Mouse (Mus musculus) CD4-positive, CD25-positive, alpha-beta regulatory T cell (primary cell): Measurements from ENCODE around the gene Vps37d. TPM values are rescaled to one million over a fixed set of nuclear protein-coding genes. Genes with fewer than 3 reads are reported as not detected.

Experiments used
- polyA plus RNA-seq: library from polyadenylated mRNA; unstranded; fragments of 100-300 nt; shearing (Covaris generic); gene quantifications from one replicate; pipeline ENCODE4 v1.2.1, GENCODE M21; 2017

Vps37d gene
- 0.19 TPM for polyA plus RNA-seq

DNA sequence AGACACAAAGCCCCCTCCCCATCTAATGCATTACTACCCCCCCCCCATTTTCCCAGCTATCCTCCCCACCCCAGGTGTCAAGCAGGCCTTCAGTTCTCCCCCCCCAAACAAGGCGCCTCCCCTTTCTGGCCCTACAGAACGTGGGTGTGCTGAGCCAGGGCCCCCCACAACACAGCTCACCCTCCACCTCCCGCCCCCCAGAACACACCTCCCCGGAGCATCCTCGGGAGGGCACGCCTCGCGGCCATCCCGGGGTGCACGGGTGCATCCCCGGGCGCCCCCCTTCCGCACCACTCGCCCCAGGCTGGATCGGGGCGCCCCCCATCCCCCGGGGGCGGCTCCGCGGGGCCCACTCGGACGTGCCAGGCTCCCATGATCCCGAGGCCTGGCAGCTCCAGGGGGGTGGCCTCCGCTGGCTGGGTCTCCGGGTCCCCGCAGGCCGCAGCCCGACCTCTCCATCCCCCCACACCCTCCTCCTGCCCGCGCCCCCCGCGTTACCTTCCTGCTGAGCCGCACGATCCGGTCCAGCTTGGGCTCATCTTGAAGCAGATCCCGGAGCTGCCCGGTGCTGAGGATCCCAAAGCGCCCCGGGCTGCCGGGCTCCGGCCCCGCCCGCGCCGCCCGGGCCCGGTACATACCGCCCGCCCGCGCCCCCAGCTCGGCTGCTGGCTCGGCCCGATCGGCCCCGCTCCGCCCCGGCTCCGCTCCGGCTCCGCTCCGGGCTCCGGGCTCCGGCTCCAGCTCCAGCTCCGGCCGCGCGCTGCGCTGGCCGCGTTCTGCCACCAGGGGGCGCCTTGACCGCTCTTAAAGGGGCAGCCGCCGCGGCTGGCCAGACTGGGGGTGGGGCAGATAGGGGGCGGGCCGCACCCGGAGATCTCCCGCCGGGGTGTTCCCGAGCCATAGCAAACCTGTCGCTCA, at the start of gene Vps37d:
TSS of gene Vps37d (minus strand) at position 703 of the 918 bp plus-strand sequence.

DNA sequence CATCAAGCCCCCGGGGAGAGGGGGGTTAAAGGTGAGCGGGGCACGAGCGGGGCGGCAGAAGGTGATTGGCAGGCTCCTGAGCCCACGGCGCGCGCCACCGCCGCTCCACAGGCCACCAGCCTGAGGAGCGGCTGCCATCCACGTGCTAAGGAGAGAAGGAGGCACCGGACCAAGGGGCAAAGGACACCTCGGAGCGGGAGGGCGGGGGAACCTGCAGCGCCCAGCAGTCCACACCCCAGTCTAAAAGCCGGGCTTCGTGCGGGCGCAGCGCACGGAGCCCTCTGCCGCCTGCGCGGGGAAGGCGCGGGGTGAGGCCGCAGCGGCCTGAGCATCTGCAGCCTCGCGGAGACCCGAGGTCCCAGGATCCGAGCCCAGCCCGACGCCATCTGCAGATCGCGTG, 11.6 kb upstream of the Vps37d start, which contains the start of gene Mlxipl:
TSS of gene Mlxipl (plus strand) at position 238 of the 400 bp plus-strand sequence.

DNA sequence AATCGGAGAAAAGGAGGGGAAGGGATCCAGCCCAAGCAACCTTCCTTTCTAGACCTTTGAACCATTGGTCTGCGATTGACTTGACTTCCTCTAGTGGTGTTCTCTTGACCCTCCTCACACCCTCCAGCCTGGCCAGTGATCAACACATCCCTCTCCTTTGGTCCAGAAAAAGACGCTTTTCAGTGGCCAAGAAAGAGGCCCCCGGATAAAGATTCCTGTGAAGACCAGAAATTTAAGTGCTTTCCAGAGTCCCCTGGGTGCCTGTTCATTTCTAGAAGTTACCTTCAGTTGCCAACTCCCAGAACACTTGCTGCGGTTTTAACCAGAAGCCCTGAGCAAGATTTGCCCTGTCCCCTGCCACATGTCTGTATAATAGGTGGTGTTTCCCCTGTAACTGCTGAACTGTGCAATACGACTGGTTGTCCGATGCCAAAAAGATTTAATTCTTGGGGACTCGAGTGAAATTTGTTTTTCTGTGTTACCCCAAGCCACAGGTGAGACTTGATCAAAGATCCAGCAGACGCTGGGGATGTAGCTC, 13.1 kb downstream of the Vps37d start, which contains the start of gene Bud23:
TSS of gene Bud23 (minus strand) at position 51 of the 538 bp plus-strand sequence.

DNA sequence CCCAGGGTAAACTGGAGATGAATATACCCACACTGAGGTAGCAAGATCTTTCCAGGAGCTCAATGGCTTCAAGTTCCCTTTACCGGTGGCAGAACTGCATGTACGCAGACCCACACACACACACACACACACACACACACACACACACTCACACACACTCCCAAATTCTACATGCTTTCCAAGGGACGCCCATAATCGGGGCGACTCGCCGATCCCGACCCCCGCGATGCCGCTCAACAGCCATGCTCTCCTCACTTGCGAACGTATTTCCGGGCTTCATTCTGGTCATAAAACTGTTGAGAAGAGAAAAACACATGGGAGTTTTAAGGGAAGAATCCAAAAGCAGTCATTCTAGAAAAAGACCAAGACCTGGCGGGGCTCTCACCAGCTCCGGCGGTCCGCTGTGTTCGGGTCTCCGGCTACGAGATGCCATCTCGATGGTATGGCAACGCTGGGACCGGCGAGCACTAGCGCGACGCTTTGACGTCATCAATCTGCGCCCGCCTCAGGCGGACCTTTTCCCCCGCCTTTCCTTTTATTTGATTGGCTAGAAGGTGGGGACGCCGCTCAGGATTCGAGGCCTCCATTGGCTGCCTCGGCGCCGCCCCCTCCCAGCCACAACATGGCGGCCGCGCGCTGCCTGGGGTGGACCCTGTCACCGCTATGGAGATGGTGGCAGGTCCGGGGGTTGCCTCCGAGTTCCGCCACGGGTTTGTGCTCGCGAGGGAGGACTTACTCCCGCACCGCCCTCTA, 14.3 kb downstream of the Vps37d start, which contains the start of gene Dnajc30:
TSS of gene Dnajc30 (plus strand) at position 574 of the 753 bp plus-strand sequence.

DNA sequence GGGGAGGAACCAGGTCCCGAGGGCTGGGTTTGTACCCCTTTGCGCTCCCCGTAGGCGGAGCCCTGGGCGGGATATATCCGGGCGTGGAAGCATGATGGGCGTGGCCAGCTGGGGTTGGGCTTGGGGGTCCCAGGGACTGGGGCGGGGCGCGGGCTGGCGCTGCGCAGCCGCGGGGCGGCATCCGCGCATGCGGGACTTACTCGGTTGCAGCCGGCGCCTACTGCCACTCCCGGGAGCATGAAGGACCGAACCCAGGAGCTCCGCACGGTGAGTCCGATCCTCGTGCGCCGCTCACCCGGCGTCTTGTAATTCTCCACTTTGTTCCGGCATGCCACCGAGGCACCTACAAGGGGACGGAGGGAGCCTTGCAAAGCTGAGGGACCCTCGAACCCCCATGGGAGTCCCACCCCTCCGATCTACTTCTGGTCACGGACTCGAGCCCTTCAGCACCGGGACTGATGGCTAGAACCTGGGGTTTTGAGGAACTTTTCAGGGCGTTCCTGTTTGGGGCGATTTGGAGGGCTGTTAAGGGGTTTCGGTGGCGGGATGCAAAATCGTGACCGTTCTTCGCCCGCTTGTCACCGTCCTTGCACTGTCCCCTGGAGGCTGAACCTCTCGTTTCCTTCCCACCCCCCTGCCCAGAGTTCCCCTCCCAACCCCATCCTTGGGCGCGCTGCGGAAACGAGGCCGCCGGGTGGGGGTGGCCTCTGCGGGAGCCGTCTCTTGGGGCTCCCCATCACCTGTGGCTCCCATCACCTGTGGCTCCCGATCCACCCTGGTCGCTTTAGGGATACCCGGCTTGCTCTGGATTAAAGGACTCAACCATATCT, 54.5 kb downstream of the Vps37d start, which contains the start of gene Stx1a:
TSS of gene Stx1a (plus strand) at position 139 of the 830 bp plus-strand sequence.

Other genes with a start within 250 kb of the Vps37d start
- gene Tmem270, start 171.5 kb downstream of the Vps37d start, polyA plus RNA-seq = not detected
- not detected for gene Cldn13, start 162.7 kb downstream of the Vps37d start, polyA plus RNA-seq
- gene Mettl27, start 145.9 kb downstream of the Vps37d start, polyA plus RNA-seq = 14.3 TPM
- gene Cldn4, start 131.3 kb downstream of the Vps37d start, polyA plus RNA-seq = 0.16 TPM
- gene Cldn3, start 92.1 kb downstream of the Vps37d start, polyA plus RNA-seq = not detected
- gene Abhd11, start 69.1 kb downstream of the Vps37d start, polyA plus RNA-seq = 92.5 TPM
- gene Stx1a, start 54.8 kb downstream of the Vps37d start, polyA plus RNA-seq = 24.8 TPM
- 20.5 TPM for gene Dnajc30, start 14.1 kb downstream of the Vps37d start, polyA plus RNA-seq
- gene Bud23, start 13.3 kb downstream of the Vps37d start, polyA plus RNA-seq = 110 TPM
- gene Mlxipl, start 11.6 kb upstream of the Vps37d start, polyA plus RNA-seq = 0.20 TPM
- gene Tbl2, start 71.4 kb upstream of the Vps37d start, polyA plus RNA-seq = 13.8 TPM
- 107 TPM for gene Bcl7b, start 90.0 kb upstream of the Vps37d start, polyA plus RNA-seq
- 51.2 TPM for gene Baz1b, start 109.0 kb upstream of the Vps37d start, polyA plus RNA-seq
- not detected for gene Fzd9, start 173.0 kb upstream of the Vps37d start, polyA plus RNA-seq